Mouse (Mus musculus): ENCODE results near the gene Prpf8. TPM values are rescaled to one million over a fixed set of nuclear protein-coding genes. Genes with fewer than 3 reads are reported as not detected.

Prpf8 gene
- polyA plus RNA-seq, 1 experiment from 2014 or later, result 74.5 TPM

DNA sequence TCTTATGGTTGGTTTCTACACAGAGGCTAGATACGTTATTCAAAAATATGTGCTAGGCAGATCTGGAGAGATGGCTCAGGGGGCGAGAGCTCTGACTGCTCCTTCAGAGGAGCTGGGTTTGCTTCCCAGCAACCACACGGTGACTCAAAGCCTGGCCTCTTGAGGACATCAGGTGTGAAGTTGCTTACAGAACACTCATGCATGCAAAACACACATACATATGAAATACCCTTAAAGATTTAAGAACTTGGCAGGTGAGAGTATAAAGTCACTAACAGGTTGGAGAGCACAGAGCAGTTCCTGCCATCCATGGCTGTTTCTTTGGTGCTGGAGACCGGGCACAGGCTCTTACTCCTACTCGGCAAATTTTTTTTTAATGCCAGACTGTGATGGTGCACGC lies 40.3 kb downstream of the Prpf8 start:
- 87% methylated on average over 6 of the region's 6 CpGs for WGBS
- Histone ChIP-seq H3K9me3 (ENCODE audit: control insufficient read depth, low read length) (no peaks in the 10 kb centered on the region), H3K27ac (no peak overlapping the region), H3K27me3 (ENCODE audit: control insufficient read depth, insufficient read depth, low read length) (no peaks in the 10 kb centered on the region), H3K36me3 (replicated peaks; ENCODE audit: control insufficient read depth, insufficient read depth) (no peaks in the 10 kb centered on the region), H3K4me2 (replicated peaks) (no peak overlapping the region), H3K9ac (no peak overlapping the region), H3K4me1 (replicated peaks; ENCODE audit: control insufficient read depth, insufficient read depth, low read length) (no peaks in the 10 kb centered on the region), H3K4me3 (replicated peaks; ENCODE audit: low read length) (no peak overlapping the region)
- ATAC-seq (ENCODE audit: low FRiP score) (no peak), DNase-seq (ENCODE audit: low spot score) (no peak)

DNA sequence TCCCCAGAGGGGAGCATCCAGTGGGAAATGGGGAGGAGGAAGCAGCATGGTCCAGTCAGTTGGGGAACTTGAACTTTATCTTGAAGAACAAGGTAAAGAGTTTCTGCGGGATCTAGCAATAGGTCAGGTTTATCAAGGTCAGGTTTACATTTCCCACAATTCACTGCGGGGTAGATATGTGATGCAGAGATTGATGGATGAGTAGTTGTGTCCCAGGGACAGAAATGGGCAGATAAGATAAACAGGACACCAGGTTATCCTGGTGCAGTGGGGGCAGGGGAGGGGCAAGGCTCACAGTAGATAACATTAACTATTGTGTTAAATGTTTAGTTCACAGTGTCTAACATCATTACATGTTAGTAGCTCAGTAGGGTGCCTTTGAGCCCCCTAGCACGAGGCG lies 43.2 kb downstream of the Prpf8 start:
- H3K4me2 ChIP-seq (replicated peaks), result no peak overlapping the region
- H3K9ac ChIP-seq, result no peak overlapping the region
- H3K27ac ChIP-seq, result no peak overlapping the region
- no peaks in the 10 kb centered on the region for H3K27me3 ChIP-seq (ENCODE audit: control insufficient read depth, insufficient read depth, low read length)
- no peaks in the 10 kb centered on the region for H3K9me3 ChIP-seq (ENCODE audit: control insufficient read depth, low read length)
- H3K4me1 ChIP-seq (replicated peaks; ENCODE audit: control insufficient read depth, insufficient read depth, low read length), result peaks cover 21% of the 10 kb centered on the region
- no peak for ATAC-seq (ENCODE audit: low FRiP score)
- H3K36me3 ChIP-seq (replicated peaks; ENCODE audit: control insufficient read depth, insufficient read depth), result no peaks in the 10 kb centered on the region
- DNase-seq (ENCODE audit: low spot score), result no peak
- 56% methylated on average over 4 of the region's 4 CpGs for WGBS
- no peak overlapping the region for H3K4me3 ChIP-seq (replicated peaks; ENCODE audit: low read length)

DNA sequence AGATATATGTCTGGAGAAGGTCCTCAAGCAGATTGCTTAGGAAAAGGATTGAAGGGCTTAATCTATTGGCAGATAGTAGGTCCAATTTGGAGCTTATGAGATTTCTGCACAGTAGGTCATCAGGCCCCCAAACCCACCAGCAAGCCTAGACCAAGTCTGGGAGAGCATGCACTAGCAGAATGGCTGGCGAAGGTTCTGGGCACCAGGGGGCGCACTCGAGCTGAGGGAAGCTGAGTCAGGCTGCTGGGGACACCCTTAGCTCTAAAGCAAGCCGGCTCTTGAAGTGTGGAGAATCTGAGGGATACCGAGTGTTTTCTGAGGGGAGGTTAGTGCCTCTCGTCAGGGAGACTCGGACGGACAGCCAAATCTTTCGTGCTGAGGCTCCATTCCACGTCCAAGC lies 43.7 kb downstream of the Prpf8 start:
- Histone ChIP-seq H3K27ac (peak overlapping the region; percentile 95), H3K4me1 (replicated peaks; ENCODE audit: control insufficient read depth, insufficient read depth, low read length) (peaks cover 27% of the 10 kb centered on the region), H3K4me3 (replicated peaks; ENCODE audit: low read length) (peak overlapping the region; percentile 59), H3K36me3 (replicated peaks; ENCODE audit: control insufficient read depth, insufficient read depth) (no peaks in the 10 kb centered on the region), H3K27me3 (ENCODE audit: control insufficient read depth, insufficient read depth, low read length) (no peaks in the 10 kb centered on the region), H3K4me2 (replicated peaks) (peak overlapping the region; percentile 98), H3K9ac (peak overlapping the region; percentile 88), H3K9me3 (ENCODE audit: control insufficient read depth, low read length) (no peaks in the 10 kb centered on the region)
- 0% methylated on average over 10 of the region's 10 CpGs for WGBS
- peak; percentile 51; the same call in 1 of the 2 replicates for ATAC-seq (ENCODE audit: low FRiP score)
- peak; percentile 97 for DNase-seq (ENCODE audit: low spot score)

DNA sequence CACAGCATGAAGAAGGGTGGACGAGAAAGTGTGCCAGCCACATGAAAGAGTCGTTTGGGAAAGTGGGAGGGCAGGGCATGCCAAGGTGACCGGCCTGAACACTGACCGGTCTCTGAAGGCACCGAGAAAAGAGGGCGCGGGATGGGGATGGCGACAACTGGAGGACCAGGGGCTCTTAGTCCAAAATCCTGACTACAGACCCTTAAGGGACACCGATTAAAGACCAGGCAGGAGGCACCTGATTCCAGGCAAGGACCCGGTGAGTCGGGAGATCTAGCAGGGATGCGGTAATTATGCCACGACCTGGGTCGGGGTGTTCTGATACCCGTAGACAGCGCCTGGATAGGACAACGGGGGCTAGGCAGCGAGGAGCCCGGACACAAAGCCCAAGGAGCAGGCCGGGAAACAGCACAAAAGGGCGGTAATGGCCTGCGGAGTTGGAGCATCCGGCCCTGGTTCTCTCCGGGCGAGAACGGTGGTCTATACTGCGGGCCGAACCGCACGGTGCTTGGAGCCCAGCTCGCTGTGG lies 44.3 kb downstream of the Prpf8 start:
- DNase-seq (ENCODE audit: low spot score) (peak; percentile 55), ATAC-seq (ENCODE audit: low FRiP score) (peak; percentile 14)
- Histone ChIP-seq H3K9ac (peak overlapping the region; percentile 88), H3K27me3 (ENCODE audit: control insufficient read depth, insufficient read depth, low read length) (no peaks in the 10 kb centered on the region), H3K9me3 (ENCODE audit: control insufficient read depth, low read length) (no peaks in the 10 kb centered on the region), H3K27ac (peak overlapping the region; percentile 95), H3K4me3 (replicated peaks; ENCODE audit: low read length) (peak overlapping the region; percentile 59), H3K4me1 (replicated peaks; ENCODE audit: control insufficient read depth, insufficient read depth, low read length) (peaks cover 30% of the 10 kb centered on the region), H3K36me3 (replicated peaks; ENCODE audit: control insufficient read depth, insufficient read depth) (no peaks in the 10 kb centered on the region), H3K4me2 (replicated peaks) (peak overlapping the region; percentile 98)
- WGBS, result under 1% methylated on average over 31 of the region's 31 CpGs

DNA sequence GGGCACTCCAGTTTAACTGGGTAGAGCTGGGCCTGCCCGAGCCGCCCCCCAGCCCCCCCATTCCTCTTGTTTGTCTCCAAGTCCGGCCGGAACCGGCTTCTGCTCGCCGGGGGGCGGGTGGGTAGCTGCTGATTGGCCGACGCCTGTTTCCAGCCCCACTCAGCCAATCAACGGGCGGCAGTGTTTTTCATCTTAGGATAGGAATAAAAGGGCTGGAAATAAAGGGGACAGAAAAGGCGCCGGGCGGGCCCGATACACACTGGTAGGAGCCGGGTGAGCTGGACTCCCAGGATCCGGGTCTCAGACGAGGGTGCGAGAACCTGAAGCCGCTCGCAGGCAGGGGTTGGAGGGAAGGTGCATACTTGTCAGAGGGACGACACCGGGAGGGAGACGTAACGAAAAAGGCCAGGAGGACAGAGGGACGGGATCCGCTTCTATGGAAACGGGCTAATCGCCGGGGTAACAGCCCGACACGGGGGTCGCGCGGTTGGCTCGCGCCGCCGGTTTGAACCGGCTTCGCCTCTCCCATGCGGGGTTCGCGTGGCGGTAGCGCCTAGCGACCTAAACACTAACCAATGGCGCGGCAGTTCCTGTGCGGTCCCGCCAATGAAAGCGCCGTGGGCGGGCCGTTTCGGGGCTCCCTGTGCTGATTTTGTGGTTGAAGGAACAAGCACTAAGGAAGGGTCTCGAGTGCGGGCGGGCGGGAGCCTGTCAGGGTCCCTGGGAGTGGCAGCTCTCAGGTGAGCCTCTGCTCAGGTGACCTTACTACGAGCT lies 45.0 kb downstream of the Prpf8 start, which contains the start of gene Slc43a2:
TSS of gene Slc43a2 (plus strand) at position 226 of the 774 bp plus-strand sequence.
- Histone ChIP-seq H3K9me3 (ENCODE audit: control insufficient read depth, low read length) (no peaks in the 10 kb centered on the region), H3K4me1 (replicated peaks; ENCODE audit: control insufficient read depth, insufficient read depth, low read length) (peaks cover 30% of the 10 kb centered on the region), H3K27ac (peak within 1 kb of the TSS; percentile 95), H3K4me2 (replicated peaks) (peak within 1 kb of the TSS; percentile 98), H3K4me3 (replicated peaks; ENCODE audit: low read length) (peak within 1 kb of the TSS; percentile 59), H3K9ac (peak within 1 kb of the TSS; percentile 88), H3K36me3 (replicated peaks; ENCODE audit: control insufficient read depth, insufficient read depth) (no peaks in the 10 kb centered on the region), H3K27me3 (ENCODE audit: control insufficient read depth, insufficient read depth, low read length) (no peaks in the 10 kb centered on the region)
- DNase-seq (ENCODE audit: low spot score) (peak; percentile 96), ATAC-seq (ENCODE audit: low FRiP score) (peak; percentile 95)
- WGBS, result under 1% methylated on average over 62 of the region's 62 CpGs

DNA sequence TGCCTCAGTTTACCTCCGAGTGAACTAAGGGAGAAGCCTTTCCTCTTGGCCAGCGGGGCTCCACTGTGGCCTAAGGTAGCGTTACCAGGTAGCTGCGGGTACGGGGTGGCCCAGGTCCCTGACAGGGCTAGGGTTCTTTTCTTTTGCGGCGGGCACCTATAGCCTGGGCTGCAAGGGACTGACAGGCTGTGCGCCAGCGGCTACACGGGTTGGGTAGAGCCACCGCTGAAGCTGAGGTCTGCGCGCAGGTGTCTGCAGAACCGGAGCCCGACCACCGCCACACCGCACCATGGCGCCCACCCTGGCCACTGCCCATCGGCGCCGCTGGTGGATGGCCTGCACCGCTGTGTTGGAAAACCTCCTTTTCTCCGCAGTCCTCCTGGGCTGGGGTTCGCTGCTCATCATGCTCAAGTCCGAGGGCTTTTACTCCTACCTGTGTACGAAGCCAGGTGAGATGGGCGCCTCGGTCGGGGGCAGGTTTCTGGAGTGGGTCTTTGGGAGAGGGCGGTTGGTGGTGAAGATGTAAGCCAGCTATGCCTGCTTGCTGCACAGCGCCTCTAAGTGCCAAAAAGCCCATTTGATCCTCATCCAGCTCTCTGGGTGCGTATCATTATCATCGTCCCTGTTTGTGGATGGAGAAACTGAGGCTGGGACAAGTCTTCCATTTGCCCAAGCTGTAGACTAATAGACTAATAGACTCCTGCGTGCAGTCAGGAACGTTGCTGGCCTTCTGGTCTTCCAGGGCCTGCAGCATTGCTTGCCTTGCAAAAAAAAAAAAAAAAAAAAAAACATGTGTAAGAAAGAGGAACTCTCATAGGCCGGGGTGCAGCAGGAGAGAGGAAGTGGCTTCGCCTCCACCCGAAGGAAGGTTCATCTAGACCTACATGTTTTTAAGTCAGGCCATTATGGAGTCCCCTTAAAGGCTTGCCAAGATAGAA lies 46.0 kb downstream of the Prpf8 start:
- Histone ChIP-seq H3K36me3 (replicated peaks; ENCODE audit: control insufficient read depth, insufficient read depth) (no peaks in the 10 kb centered on the region), H3K4me3 (replicated peaks; ENCODE audit: low read length) (peak overlapping the region; percentile 59), H3K9ac (peak overlapping the region; percentile 88), H3K4me1 (replicated peaks; ENCODE audit: control insufficient read depth, insufficient read depth, low read length) (peaks cover 35% of the 10 kb centered on the region), H3K4me2 (replicated peaks) (peak overlapping the region; percentile 98), H3K27ac (peak overlapping the region; percentile 95), H3K27me3 (ENCODE audit: control insufficient read depth, insufficient read depth, low read length) (no peaks in the 10 kb centered on the region), H3K9me3 (ENCODE audit: control insufficient read depth, low read length) (no peaks in the 10 kb centered on the region)
- WGBS, result 11% methylated on average over 38 of the region's 38 CpGs
- no peak for DNase-seq (ENCODE audit: low spot score)
- ATAC-seq (ENCODE audit: low FRiP score), result peak; percentile 18; the same call in 1 of the 2 replicates

DNA sequence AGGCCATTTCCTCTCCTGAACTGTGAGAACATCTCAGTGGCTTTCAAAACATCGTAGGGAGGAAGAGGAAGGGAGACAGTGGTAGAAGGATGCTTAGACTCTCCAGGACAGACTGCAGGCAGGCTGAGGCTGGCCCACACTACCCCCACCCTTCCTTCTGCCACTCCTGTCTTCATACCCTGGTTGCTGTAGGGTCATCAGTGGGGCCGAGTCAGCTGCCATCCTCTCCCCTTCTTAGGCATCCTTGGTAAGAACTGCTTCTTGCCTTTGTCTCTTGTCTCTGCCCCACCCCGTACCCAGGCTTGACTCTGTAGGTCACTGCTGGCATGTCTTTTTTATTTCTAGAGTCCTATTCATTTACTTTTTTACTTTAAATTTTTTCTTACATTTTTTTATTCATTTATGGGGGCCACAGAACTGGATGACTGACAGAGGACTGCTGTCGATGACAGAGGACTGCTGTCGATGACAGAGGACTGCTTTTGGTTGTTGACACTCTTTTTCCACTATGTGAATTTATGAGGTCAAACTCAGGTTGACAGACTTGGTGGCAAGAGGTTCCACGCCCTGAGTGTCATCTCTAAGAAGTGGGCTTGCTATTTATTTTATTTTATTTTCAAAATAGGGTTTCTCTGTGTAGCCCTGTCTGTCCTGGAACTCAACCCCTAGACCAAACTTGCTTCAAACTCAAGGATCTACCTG lies 46.8 kb downstream of the Prpf8 start:
- no peaks in the 10 kb centered on the region for H3K27me3 ChIP-seq (ENCODE audit: control insufficient read depth, insufficient read depth, low read length)
- H3K4me2 ChIP-seq (replicated peaks), result peak overlapping the region; percentile 98
- ATAC-seq (ENCODE audit: low FRiP score) (no peak), DNase-seq (ENCODE audit: low spot score) (no peak)
- WGBS, result 72% methylated on average over 6 of the region's 6 CpGs
- peak overlapping the region; percentile 95; the same call in 1 of the 2 replicates for H3K27ac ChIP-seq
- peaks cover 44% of the 10 kb centered on the region for H3K4me1 ChIP-seq (replicated peaks; ENCODE audit: control insufficient read depth, insufficient read depth, low read length)
- no peaks in the 10 kb centered on the region for H3K9me3 ChIP-seq (ENCODE audit: control insufficient read depth, low read length)
- peak overlapping the region; percentile 88 for H3K9ac ChIP-seq
- H3K36me3 ChIP-seq (replicated peaks; ENCODE audit: control insufficient read depth, insufficient read depth), result 0 out of 2 replicates have a peak, but pooled peaks cover 5% of the 10 kb centered on the region
- H3K4me3 ChIP-seq (replicated peaks; ENCODE audit: low read length), result peak overlapping the region; percentile 59

DNA sequence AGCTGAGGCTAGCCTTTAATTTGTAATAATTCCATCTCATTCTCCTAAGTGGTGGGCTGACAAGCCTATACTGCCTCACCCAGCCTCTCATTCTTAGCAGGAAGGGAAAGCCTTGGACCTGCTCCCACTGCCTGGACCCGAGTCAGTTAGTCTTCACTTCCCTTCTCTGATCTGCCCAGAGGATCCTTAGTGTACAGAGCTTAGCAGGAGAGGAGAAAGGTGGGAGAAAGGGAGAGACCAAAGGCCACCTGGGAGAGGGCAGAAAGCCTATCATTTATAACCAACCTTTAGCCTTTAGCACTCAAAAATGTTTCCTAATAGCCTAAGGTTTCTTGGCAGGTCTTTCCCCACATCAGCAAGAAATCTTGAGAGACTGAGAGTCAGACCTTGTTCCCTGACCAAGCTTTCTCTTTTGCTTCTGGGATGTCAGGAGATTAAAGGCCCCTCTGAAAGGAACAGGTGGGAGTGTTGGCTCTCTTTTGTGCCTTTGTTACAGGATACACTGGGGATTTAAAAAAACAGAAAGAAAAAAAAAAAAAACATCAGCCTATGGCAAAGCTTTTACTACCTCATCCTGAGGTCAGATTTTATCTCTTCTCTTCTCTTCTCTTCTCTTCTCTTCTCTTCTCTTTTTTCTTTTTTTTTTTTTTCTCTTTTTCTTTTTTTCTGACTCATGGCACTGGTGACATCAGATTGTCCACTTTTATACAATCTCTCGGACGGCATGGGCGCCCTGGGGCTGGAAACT lies 47.8 kb downstream of the Prpf8 start:
- H3K4me3 ChIP-seq (replicated peaks; ENCODE audit: low read length), result no peak overlapping the region
- H3K9ac ChIP-seq, result peak overlapping the region; percentile 18
- 69% methylated on average over 4 of the region's 4 CpGs for WGBS
- ATAC-seq (ENCODE audit: low FRiP score) (no peak), DNase-seq (ENCODE audit: low spot score) (no peak)
- no peaks in the 10 kb centered on the region for H3K27me3 ChIP-seq (ENCODE audit: control insufficient read depth, insufficient read depth, low read length)
- H3K9me3 ChIP-seq (ENCODE audit: control insufficient read depth, low read length), result no peaks in the 10 kb centered on the region
- peak overlapping the region; percentile 29; the same call in 1 of the 2 replicates for H3K27ac ChIP-seq
- peaks cover 46% of the 10 kb centered on the region for H3K4me1 ChIP-seq (replicated peaks; ENCODE audit: control insufficient read depth, insufficient read depth, low read length)
- H3K36me3 ChIP-seq (replicated peaks; ENCODE audit: control insufficient read depth, insufficient read depth), result 0 out of 2 replicates have a peak, but pooled peaks cover 7% of the 10 kb centered on the region
- peak overlapping the region; percentile 98 for H3K4me2 ChIP-seq (replicated peaks)
